Mouse (Mus musculus) layer of hippocampus, adult 11-12 months (tissue): ENCODE measurements around the gene Hivep3.

ENCODE experiments used
- DNase-seq: peaks from one replicate; pipeline ENCODE4 v3.0.0; 2022; ENCODE audit warnings: low spot score

Hivep3 gene

GRCm38 (mm10) chr4:119761459-119762121 lies 28.0 kb downstream of the Hivep3 start:
- peak; percentile 34 for DNase-seq

DNA sequence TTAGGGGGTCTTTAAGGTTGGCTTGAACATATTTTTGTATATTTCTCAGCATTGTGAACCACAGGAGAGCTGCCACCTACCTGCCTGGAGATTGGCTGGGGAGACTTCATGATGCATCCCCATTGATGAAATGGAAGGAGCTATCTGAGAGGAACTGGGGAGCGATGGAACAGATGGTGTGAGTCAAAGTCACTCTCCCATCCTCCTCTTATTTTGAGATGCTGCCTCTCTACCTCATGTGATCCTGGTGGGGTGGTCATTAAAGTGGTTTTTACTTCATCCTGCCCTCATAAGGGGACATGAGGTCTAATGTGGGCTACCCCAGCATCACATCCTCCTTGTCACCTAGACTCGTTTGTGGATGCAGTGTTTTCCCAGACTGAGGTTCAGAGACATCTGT lies 28.6 kb downstream of the Hivep3 start:
- DNase-seq = no peak

DNA sequence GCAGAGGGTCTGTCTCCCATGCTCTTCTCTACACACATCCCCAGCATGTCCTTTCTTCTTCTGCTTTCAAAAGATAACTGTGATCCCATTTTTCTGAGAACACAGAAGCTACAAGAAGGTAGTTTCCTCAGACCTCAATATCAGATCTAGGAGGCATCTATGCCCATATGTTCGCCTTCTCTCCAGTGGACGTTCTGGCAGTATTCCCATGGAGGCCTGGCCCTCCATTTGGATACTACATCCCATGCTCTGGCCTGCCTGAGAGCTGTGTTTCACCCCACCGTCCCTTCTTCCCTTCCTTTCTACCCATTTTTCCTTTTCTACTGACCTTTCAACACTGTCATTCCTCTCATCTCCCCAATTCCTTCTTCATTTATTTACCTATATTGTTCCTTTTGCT lies 34.5 kb downstream of the Hivep3 start:
- DNase-seq = no peak

DNA sequence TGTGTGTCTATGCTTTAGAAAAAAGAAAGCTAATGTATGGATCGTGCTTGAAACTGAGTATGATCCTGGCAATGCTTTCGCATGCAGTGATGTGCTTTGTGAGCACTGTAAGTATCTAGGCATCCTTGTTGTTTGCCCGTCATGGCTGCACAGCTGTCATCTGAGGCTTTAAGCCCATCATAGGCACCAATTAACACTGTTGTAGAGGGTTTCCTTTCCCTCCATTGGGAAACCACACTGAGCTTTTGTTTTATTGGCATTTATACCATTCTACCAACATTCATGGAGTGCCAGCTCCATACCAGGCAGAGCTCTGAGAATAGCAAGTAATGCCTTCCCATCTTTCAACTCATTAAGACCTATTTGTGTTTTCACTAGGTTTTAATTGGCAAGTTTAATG lies 42.3 kb downstream of the Hivep3 start:
- no peak for DNase-seq

- no peak for DNase-seq
Observed at GRCm38 (mm10) chr4:119777146-119777545, 43.6 kb downstream of the Hivep3 start.

- no peak for DNase-seq
Observed at GRCm38 (mm10) chr4:119779561-119780400, 46.2 kb downstream of the Hivep3 start.

DNA sequence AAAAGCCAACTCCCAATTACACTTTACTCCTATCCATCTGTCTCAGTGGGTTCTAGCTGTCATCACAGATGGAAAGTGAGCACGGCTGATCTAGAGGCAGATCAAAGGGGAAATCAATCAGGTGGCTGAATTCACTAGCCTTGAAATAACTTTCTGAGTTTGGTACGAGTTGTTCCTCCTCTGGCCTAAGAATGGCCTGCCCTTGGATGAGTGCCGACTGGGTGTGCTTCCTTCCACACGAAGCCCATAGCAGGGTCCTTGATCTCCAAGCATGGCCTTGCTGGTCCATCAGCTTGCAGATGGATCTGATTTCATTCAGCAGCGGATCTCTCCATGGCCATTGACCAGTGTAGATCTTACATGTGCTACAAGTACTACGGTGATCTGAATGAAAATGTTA lies 47.3 kb downstream of the Hivep3 start:
- no peak for DNase-seq

DNA sequence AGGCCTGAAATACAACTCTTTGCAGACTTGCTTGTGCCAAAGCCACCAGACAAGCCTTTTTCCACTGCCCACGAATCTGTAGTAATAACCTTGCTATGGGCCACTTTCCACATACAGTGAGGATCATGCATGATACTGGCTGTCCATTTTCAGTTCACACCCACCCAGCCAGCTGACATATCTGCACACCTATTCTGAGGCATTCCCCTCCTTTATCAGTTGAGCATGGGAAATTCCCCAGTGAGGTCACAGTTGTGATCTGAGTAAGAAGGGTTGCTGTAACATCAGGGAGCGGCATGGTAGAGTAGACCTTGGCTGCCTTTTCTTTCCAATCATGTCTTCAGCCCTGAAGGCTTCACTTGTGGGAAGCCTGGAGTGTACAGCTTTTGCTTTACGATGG lies 51.4 kb downstream of the Hivep3 start:
- no peak for DNase-seq

DNA sequence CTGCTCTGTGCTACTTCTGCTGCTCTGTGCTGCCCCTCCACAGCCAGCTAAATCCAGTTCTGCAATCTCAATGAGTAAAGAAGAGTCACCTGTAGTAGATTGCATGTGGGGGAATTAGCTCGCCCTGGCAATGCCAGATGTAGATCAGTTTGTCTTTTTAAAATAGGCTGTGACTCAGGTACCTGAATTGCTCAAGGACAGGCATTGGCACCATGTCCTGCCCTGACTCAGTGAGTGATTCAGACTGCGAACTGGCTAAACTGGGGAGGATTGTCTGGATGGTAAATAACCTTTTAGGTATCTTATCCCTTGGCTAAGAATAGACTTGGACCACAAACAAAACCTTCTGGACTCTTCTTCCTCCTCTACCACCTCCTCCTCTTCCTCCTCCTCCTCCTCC lies 52.7 kb downstream of the Hivep3 start:
- DNase-seq = no peak

DNA sequence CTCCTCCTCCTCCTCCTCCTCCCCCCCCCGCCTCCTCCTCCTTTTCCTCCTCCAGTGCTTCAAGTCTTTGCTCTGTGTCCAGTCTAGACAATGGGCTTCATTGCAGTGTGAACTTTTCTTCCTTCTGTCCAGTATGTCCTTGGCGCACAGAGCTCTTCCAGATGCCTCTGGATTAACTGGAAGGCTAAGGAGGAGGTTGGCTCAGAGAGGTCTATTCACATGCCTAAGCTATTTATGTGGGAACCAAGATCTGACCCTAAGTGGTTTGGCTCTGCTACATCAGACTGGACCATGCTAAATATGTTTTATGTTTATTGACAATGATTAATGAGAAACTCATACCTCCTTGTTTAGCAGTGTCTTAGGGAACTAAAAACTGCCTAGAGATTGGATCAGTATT lies 53.1 kb downstream of the Hivep3 start:
- DNase-seq = no peak

DNA sequence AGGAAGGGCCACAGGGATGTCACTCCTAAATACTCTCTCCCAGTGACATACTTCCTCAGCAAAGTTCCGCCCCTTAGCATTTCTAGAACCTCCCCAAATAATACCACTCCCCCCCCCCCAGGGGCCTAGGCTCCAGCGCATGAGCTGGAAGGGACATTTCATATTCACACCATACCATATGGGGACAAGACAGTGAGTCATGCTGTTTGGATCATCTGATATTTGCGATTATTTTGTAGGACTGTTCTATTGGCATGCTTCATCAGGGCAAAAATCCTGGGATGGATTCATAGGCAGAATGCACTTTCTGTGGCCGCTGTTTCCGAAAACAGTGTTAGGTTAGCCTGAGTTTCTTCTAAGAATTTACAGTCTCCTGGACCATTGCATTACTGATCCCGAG lies 55.2 kb downstream of the Hivep3 start:
- no peak for DNase-seq

DNA sequence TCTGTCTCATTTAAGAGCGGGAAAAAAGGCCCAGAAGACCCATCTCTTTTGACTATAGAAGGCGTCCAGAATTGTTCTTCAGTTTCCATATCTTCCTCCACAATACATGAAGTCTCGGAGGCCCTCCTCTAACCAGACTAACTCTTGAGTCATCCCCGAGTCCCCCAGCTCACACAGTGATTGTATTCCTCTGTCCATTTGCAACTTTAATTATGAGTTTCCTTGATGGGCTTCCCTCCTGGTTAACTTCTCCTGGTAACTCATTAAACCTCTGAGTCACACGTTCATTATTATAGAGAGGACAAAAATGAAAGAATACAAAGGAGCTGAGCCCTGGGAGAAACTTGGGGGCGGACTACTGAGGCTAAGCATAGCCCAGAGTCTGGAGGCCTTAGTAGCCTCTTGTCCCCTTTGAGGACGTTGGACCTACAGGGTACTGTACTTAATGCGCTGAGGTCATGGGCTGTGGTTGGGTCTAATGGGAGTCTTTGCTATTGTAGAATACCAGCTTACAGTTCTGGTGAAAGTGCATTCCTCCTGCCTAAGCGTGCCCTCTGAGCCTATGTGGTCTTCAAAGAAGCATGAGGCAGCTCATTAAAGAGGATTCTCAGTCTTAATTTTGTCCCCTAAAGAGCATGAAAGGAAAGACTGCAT lies 56.0 kb downstream of the Hivep3 start:
- DNase-seq = no peak

GRCm38 (mm10) chr4:119798891-119799290 lies 65.3 kb downstream of the Hivep3 start:
- DNase-seq = no peak

GRCm38 (mm10) chr4:119806556-119806955 lies 73.0 kb downstream of the Hivep3 start:
- DNase-seq = no peak

DNA sequence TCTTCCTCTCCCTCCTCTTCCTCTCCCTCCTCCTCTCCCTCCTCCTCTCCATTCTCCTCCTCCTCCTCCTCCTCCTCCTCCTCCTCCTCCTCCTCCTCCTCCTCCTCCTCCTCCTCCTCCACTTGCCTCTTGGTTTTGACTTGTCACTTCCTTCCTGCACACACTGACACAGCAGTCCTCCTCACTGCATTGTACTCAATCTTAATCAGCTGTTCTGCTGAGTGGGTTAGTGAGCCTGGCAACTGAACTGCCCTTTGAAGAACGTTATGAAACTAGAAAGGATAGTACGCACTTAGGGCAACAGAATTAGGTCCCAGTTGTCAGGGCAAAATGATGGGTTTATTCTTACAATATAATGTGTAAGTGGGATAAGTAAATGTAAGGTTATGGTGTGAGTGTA lies 73.8 kb downstream of the Hivep3 start:
- DNase-seq = no peak

DNA sequence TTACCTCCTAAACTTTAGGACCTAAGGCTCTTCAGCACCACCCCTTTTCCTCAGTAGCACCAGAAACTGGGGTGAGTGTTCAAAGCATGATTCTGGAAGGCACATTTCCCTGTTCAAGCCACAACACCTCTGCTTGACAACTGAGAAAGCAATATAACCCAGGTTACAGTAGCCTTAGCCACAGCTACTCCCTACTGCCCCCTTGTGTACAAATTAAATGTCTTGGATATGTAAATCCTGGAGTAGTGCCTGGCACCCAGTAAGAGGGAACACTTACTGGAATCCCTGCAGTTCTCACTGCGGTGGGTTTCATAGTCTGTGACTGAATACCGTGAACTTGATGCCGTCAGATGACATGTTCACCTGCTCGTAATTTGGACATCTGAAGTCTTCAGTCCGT lies 75.7 kb downstream of the Hivep3 start:
- peak; percentile 56 for DNase-seq

- DNase-seq = peak; percentile 48
Observed at GRCm38 (mm10) chr4:119812775-119813174, 79.2 kb downstream of the Hivep3 start.

- DNase-seq = no peak
Observed at GRCm38 (mm10) chr4:119813500-119814184, 80.1 kb downstream of the Hivep3 start.

- peak; percentile 62 for DNase-seq
Observed at GRCm38 (mm10) chr4:119814185-119815132, 80.9 kb downstream of the Hivep3 start.

- no peak for DNase-seq
Observed at GRCm38 (mm10) chr4:119815133-119815792, 81.7 kb downstream of the Hivep3 start.

GRCm38 (mm10) chr4:119815793-119816161 lies 82.2 kb downstream of the Hivep3 start:
- DNase-seq = no peak
